Mouse (Mus musculus): ENCODE measurements around the gene Bank1.

Gene Bank1

DNA sequence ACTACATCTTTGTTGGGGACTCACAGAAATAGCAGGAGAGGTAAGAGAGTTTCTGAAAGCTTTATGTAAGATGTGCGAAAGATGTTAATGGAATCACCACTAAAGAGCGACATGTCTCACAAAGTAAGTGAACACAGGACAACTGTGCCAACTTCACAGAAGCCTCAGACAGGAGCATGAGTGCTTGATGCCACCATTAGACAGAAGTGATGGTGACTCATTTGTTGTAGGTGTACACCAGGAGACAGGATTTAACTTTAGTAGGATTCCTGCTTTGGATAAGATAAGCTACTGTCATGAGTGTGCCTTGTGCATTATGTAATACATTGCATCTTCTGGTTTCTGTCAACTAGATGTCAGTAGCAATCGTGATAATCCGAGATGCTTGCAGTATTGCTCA lies 74.3 kb downstream of the Bank1 start:
- DNase-seq: no peak

GRCm38 (mm10) chr3:136247331-136247730 lies 78.5 kb downstream of the Bank1 start:
- DNase-seq: no peak

DNA sequence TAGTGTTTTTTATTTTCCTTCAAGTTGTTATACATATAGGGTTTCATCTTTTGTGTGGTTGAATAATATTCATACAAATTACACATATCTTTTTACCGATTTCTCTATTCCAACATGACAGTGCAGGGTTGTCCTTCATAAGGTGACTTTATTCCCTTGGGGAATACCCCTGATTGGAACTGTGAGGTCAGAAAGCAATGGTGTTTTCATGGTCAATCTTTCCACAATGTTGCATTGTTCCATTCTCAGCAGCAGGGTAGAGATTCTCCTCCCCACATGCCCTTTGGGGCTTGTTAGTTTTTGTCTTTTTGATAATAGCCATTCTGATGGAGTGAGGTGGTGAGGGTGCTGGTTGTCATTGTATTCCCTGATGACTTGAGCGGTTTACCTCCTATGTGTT lies 80.9 kb downstream of the Bank1 start:
- DNase-seq: no peak

DNA sequence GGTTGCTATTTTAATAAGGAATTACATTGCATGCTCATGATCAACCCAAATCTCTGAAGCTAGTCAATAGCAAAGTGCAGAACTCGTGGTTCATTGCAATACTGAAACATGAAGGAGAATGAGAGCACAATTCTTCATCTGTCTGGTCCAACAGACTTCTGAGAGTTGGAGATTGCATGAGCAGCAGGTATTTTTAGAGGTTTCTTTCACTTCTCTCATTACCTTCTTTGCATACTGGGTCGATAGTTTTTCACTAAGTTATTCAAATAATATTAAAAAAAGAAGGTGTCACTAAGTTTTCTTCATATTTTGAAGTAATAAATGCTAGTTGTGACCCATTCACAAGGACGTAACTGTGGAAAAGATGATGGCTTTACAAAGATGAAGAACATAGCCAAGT lies 87.1 kb downstream of the Bank1 start:
- no peak for DNase-seq

GRCm38 (mm10) chr3:136233507-136233906 lies 92.4 kb downstream of the Bank1 start:
- no peak for DNase-seq

DNA sequence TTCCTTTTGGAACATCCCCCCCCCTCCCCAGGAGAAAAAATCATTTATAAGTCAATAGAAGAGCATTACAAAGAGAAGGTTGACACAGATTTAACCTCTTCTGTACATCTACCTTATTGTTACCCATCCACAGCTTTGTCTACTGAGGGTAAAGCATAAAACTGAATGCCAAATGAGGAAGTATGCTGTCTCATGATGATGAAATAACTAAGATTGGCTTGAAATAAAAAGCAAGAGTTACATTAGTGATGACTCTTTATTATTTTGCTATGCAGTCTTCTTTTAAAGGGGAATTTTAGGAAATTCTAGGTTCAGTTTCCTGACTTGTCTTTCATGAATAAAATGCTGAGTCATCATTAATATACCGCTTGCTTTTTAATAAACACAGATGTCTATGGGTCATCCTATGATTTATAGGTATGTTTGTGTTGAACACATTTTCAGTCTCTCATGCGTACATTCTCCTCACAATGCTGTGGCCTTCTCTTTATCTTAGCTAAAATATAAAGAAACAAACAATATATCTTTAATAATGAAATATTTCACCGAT lies 95.2 kb downstream of the Bank1 start:
- DNase-seq: no peak

GRCm38 (mm10) chr3:136189661-136190228 lies 136.1 kb downstream of the Bank1 start:
- no peak for DNase-seq

DNA sequence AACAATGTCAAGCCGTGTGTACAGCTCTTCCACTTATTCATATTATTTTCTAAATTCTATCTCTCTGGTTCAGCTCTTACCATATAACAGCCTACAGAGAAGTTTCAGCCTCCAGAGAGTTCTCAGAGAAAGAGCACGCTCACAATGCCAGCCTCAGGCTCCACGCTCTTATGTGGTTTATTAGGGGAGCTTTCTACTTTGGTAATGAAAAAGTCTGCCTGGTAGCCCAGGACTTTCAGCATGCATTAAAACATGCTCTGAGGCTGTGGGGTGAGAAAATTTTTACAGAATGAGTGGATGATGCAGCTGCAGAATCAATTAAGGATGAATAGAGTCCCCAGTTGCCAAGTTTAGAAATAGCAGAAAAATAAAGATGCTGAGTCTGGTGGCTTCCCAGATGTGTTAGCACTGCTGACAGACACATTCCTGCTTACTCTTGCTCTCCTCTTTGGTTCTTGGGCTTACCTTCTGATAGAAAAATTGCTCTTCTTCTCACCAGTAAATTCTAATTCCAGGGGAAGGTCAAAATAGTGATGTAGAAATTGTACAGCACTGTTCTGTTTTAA lies 139.2 kb downstream of the Bank1 start:
- DNase-seq: no peak

DNA sequence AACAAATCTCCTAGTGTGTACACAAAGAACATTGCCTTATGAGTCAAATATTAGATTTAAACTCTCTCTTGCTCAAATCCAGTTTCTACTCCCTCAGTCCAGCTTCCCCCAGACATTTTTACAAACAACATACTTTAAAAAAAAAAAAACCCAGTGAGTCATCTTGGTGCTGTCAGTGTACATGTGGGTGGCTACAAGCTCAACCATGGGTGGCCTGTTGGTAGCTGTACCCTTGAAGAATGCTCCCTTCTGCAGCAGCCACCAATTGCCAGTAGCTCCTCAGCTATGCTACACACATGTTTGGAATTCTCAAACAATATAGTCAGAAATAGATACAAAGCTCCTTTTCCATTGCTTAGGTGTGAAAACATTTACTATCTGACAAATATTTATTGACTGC lies 154.2 kb downstream of the Bank1 start:
- no peak for DNase-seq

- DNase-seq: no peak
Observed at GRCm38 (mm10) chr3:136168071-136168470, 157.8 kb downstream of the Bank1 start.

- no peak for DNase-seq
Observed at GRCm38 (mm10) chr3:136166671-136167070, 159.2 kb downstream of the Bank1 start.

GRCm38 (mm10) chr3:136166033-136166361 lies 159.9 kb downstream of the Bank1 start:
- no peak for DNase-seq

GRCm38 (mm10) chr3:136165167-136166032 lies 160.5 kb downstream of the Bank1 start:
- DNase-seq: no peak

GRCm38 (mm10) chr3:136158059-136158458 lies 167.8 kb downstream of the Bank1 start:
- DNase-seq: no peak

DNA sequence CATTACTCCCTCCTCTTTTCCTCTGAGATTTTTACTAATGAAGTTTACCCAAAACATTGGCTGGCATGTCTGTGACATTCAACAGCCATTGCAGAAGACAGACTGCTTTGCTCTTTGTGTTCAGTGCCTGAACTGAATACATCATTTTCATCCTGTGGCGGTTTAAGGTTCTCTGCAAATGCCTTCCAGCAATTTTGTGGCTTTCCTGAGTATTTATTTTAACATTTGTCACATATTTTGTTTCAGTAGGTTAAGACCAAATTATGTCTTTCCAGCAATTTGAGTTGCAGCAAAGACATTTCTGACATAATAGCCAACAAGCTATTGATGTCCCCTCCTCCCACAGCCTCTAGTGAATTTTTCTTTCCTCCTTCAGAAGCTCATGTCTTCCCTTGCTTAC lies 170.3 kb downstream of the Bank1 start:
- no peak for DNase-seq

DNA sequence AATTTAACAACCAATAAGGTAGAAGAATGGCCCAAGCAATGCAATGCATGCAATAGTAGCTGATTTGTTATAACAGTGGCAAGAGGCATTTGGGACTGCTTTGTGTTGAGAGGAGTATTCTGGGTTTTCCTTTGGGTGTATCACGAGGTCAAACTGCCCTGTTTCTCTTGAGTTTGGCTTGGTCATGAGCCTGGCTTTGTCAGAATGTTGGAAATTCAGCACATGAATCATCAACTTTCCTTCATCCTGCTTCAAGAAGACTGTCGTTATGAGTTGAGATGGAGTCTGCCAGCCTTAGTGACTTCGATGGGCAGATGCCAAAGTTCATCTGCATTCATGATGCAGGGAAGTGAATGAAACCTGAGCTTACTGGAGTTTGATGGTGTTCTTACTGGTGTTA lies 175.0 kb downstream of the Bank1 start:
- no peak for DNase-seq

DNA sequence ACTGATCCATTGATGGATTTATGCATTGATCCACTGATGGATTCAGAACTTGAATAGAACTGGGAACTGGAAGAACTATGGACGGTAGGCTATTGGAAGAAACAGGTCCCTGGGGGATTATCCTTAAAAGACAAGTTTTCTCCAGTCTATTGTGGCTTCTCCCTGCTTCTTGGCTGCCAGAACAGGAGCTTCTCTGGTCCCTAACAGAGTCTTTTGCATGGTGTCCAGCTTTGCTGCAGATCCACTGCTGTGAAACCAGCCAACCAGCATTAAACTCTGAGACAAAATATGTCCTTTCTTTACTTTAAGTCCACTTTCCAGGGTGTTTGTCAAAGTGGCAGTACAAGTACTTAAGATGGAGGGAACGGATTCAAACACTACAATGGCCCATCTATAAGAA lies 178.7 kb downstream of the Bank1 start:
- no peak for DNase-seq

GRCm38 (mm10) chr3:136132013-136132412 lies 193.9 kb downstream of the Bank1 start:
- no peak for DNase-seq

DNA sequence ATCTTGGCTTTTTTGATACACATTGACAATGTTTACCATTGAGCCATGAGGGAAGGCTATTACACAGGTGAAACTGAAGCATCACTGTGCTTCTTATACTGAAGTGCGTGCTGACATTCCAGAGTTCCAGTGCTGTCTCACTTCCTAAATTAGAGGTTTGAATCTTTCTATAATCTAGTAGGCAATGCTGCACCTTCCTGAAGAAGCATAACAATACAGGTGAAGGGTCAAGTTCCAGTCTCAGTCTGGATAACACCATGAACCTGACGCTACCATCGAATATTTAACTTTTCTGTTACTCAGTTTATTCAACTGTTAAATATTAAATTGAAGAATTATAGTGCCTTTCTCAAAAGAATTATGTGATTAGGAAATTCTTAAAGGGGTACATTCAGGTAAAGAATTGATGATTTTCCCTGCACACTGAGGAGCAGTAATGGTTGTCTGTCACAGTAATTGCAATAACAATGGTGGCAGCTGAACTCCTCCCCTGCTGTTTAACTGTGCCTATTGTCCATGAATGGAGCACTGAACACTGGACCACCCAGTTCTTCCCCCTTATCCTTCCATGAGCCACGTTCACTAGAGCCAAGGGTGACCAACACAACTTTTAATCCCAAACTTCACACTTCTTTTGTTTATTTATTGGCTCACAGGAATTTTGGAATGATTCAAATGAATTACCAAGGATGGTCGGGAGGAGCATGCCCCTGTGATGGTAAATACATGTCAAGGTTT lies 210.2 kb downstream of the Bank1 start:
- DNase-seq: no peak

DNA sequence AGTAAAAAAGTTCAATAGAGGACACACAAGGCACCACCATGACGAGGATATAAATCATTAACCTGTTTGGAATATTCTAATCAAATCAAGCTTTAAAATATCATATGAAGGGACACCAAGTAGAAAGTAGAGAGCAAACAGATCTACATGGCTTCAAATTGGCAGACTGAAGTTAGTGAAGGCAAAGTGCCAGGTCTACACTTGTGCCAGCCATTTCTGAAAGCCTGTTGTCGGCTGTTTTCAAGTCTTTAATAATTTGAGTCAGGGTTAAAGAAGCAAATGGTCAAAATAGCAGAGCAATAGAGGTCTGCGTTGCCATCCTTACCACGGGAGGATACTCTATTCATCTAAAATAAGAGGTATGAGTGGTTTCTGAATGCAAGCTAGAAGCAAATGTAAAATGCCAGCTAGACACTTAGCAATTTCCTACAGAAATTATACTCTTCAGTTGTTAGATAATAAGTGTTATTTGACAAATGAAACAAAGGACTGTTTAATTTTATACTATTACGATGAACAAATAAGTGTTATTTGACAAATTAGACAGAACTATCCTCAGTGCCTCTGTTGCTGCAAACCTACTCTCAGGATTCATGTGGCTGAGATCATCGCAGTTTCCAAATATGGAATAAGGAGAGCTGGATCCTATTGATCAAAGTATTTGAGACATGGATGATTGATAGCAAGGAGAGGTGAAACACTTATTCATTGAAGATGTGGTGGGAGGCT lies 216.3 kb downstream of the Bank1 start:
- DNase-seq: no peak

DNA sequence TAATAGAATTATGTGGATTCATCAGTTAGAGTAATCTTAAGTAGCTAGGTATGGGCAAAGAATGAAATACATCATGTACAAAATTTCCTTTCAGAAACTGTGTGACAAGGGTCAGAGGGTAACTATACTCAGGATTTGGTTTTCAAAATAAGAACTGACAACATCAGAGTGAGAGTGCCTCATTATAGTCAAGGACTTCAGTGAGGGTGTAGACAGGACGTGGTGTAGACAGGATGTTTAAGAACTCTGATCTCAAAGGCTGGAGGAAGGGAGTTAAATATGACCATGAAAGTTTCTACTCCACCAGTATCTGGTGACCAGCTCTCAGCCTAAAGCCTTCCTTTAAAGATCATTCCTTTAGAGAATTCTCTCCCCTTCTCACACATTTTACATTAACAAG lies 219.4 kb downstream of the Bank1 start:
- no peak for DNase-seq

- no peak for DNase-seq
Observed at GRCm38 (mm10) chr3:136103339-136103738, 222.5 kb downstream of the Bank1 start.

All from kidney, adult 11 months (tissue).